Mouse (Mus musculus) neural tube, embryonic 11.5 days (tissue): Measurements from ENCODE around the gene Sstr2. TPM values are rescaled to one million over a fixed set of nuclear protein-coding genes. Genes with fewer than 3 reads are reported as not detected.
"Not testable (repeated sequence)": the region's sequence is repeated elsewhere in the genome, so short reads cannot be mapped to it uniquely, and the experiment has no call there.

Experiments
- ATAC-seq: fragments of 200-750 bp; cut with Nextera tagmentation; 2 replicates; pipeline ENCODE4 v1.8.0; 2017; ENCODE audit warnings: moderate number of reproducible peaks, mild to moderate bottlenecking, moderate TSS enrichment, moderate library complexity; ENCODE audit not compliant: insufficient read depth, low FRiP score, low TSS enrichment
- DNase-seq: peaks from one replicate; pipeline ENCODE4 v3.0.0-alpha.2; 2015; ENCODE audit warnings: low spot score
- H3K27ac ChIP-seq: fragments of 300-500 bp; sonication (generic); 2 replicates; pipeline ENCODE4 v1.5.1; 2014; ENCODE audit warnings: low read depth, mild to moderate bottlenecking, low read length
- H3K27me3 ChIP-seq: fragments of 300-500 bp; sonication (generic); 2 replicates; pipeline ENCODE4 v1.6.1; 2014; ENCODE audit warnings: mild to moderate bottlenecking, low read length, mixed read lengths; ENCODE audit not compliant: control insufficient read depth, insufficient read depth
- H3K36me3 ChIP-seq: fragments of 300-500 bp; sonication (generic); 2 replicates; pipeline ENCODE4 v1.6.1; 2014; ENCODE audit warnings: mild to moderate bottlenecking, low read length, moderate library complexity, mixed read lengths; ENCODE audit not compliant: control insufficient read depth, insufficient read depth
- H3K4me1 ChIP-seq: fragments of 300-500 bp; sonication (generic); 2 replicates; pipeline ENCODE4 v1.6.1; 2014; ENCODE audit warnings: low read length, mixed read lengths; ENCODE audit not compliant: control insufficient read depth, insufficient read depth
- H3K4me2 ChIP-seq: fragments of 300-500 bp; sonication (generic); 2 replicates; pipeline ENCODE4 v1.6.1; 2014; ENCODE audit warnings: low read depth, mild to moderate bottlenecking, moderate library complexity
- H3K4me3 ChIP-seq: fragments of 300-500 bp; sonication (generic); 2 replicates; pipeline ENCODE4 v1.5.1; 2014; ENCODE audit warnings: low read depth, low read length
- H3K9ac ChIP-seq: fragments of 300-500 bp; sonication (generic); 2 replicates; pipeline ENCODE4 v1.6.1; 2014; ENCODE audit warnings: mild to moderate bottlenecking, low read length
- H3K9me3 ChIP-seq: fragments of 300-500 bp; sonication (generic); 2 replicates; pipeline ENCODE4 v1.6.1; 2016; ENCODE audit warnings: low read length; ENCODE audit not compliant: control insufficient read depth
- WGBS: fragments of 180-500 bp; shearing (Covaris S2); extraction: QIAGEN DNeasy Blood & Tissue Kit; methylation state at CpG from one replicate; pipeline ENCODE4 v1.1.7; 2014; 5-methylcytosine and 5-hydroxymethylcytosine counted together
- polyA plus RNA-seq: library from polyadenylated mRNA; unstranded; fragments of >200 nt; fragmentation: Nextera tagmentation; extraction: Ambion mirVana; gene quantifications from 2 replicates; pipeline ENCODE4 v1.2.1, GENCODE M21; 2014

Sstr2 gene
- polyA plus RNA-seq, 1 experiment from 2014 or later = 23.8 TPM

- no peak overlapping the region for H3K9ac ChIP-seq
- no peaks in the 10 kb centered on the region for H3K4me1 ChIP-seq
- peaks cover 20% of the 10 kb centered on the region for H3K36me3 ChIP-seq
- WGBS = 76% methylated on average over 4 of the region's 4 CpGs
- H3K9me3 ChIP-seq = no peaks in the 10 kb centered on the region
- no peaks in the 10 kb centered on the region for H3K27me3 ChIP-seq
- ATAC-seq = no peak
- no peak overlapping the region for H3K4me3 ChIP-seq
- no peak for DNase-seq
- H3K27ac ChIP-seq = no peak overlapping the region
- H3K4me2 ChIP-seq = no peak overlapping the region
These were observed 38.1 kb downstream of the Sstr2 start for GRCm38 (mm10) chr11:113657221-113657620.

DNA sequence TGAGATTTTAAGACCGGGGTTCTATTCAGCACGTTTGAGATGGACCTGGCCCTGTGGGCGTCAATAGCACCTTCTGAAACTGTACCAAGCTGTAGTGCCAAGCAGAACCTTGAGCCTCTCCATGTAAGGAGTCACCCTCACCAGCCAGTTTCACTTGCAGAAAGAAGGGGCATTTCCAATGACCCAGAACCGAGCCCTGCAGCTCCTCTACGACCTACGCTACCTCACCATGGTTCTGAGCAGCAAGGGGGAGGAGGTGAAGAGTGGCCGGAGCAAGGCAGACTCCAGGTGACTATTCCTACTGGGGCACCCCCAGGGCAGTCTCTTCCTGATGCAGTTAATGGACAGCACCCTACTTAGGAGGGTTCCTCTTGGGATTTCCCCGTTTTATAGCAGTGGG is 39.2 kb downstream of the Sstr2 start:
- peaks cover 22% of the 10 kb centered on the region for H3K36me3 ChIP-seq
- no peaks in the 10 kb centered on the region for H3K27me3 ChIP-seq
- no peak overlapping the region for H3K9ac ChIP-seq
- DNase-seq (no peak), ATAC-seq (no peak)
- no peak overlapping the region for H3K4me3 ChIP-seq
- H3K9me3 ChIP-seq = no peaks in the 10 kb centered on the region
- no peaks in the 10 kb centered on the region for H3K4me1 ChIP-seq
- 89% methylated on average over 8 of the region's 8 CpGs for WGBS
- H3K27ac ChIP-seq = no peak overlapping the region
- no peak overlapping the region for H3K4me2 ChIP-seq

DNA sequence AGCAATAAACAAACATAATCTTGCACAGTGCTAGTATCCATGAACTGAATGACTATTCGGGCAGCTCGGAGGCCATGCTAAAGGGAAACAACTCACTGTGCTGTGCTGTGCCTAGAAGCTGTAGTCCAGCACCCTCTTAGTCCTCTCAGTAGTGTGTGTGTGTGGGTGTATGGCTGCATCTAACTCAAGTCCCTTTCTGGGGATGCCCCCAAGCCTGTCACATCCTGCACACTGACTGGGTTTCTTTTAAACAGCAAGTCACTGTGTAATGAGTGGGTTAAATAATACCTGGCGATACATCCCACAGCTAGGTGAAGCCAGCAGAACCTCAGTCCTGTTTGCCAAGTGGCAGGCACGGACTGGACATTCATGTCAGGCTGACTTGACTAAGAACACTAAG is 39.6 kb downstream of the Sstr2 start:
- no peak overlapping the region for H3K9ac ChIP-seq
- 86% methylated on average over 4 of the region's 4 CpGs for WGBS
- peaks cover 21% of the 10 kb centered on the region for H3K36me3 ChIP-seq
- H3K4me1 ChIP-seq = no peaks in the 10 kb centered on the region
- DNase-seq (no peak), ATAC-seq (no peak)
- H3K4me3 ChIP-seq = no peak overlapping the region
- H3K9me3 ChIP-seq = no peaks in the 10 kb centered on the region
- no peaks in the 10 kb centered on the region for H3K27me3 ChIP-seq
- H3K4me2 ChIP-seq = no peak overlapping the region
- H3K27ac ChIP-seq = no peak overlapping the region

DNA sequence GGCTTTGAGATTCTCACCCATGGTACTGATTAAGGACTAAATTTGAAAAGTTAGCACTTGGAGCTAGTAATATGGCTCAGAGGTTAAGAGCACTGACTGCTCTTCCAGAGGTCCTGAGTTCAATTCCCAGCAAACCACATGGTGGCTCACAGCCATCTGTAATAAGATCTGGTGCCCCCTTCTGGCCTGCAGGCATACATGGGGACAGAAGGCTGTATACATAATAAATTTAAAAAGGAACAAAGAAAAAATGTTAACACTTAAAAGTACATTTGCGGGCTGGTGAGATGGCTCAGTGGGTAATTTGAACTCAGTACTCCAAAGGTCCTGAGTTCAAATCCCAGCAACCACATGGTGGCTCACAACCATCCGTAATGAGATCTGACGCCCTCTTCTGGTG is 41.1 kb downstream of the Sstr2 start:
- H3K4me2 ChIP-seq, H3K4me1 ChIP-seq, H3K9me3 ChIP-seq, ATAC-seq, H3K27me3 ChIP-seq, DNase-seq, H3K4me3 ChIP-seq, H3K27ac ChIP-seq, H3K9ac ChIP-seq: not testable (repeated sequence)
- 97% methylated on average over 3 of the region's 3 CpGs for WGBS
- peaks cover 19% of the 10 kb centered on the region for H3K36me3 ChIP-seq

GRCm38 (mm10) chr11:113660940-113661339 is 41.8 kb downstream of the Sstr2 start:
- WGBS = 95% methylated on average over 11 of the region's 11 CpGs

DNA sequence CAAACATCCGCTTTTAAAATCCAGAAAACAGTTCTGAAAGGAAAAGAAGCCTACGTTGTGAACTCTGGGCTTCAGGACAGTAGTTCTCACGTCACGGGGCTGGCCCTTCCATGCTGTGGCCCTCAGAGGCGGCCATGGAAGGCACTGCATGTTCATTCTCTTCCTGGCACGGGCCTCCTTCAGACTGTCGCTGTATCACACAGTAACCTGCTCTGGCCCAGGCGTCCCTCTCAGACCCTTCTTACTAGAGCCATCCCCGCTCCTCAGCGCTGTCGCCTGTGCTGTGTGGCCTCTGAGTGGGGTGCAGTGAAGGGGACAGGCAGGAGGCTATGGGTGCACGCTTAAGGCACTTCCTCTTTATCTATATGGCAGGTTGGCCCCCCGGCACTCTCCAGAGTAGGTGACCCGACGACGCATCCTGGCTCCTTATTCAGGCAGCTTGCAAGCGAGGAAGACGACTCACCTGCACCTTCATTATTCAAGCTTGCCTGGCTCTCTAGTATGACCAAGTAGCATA is 42.8 kb downstream of the Sstr2 start:
- no peak overlapping the region for H3K27ac ChIP-seq
- no peak for ATAC-seq
- 93% methylated on average over 18 of the region's 18 CpGs for WGBS
- H3K9ac ChIP-seq = no peak overlapping the region
- H3K36me3 ChIP-seq = peaks cover 15% of the 10 kb centered on the region
- no peak for DNase-seq
- H3K4me2 ChIP-seq = no peak overlapping the region
- no peaks in the 10 kb centered on the region for H3K27me3 ChIP-seq
- no peaks in the 10 kb centered on the region for H3K9me3 ChIP-seq
- H3K4me1 ChIP-seq = no peaks in the 10 kb centered on the region
- H3K4me3 ChIP-seq = no peak overlapping the region

More at GRCm38 (mm10) chr11:113660940-113661339, 41.8 kb downstream of the Sstr2 start:
- ATAC-seq (no peak), DNase-seq (no peak)
- H3K27ac ChIP-seq = no peak overlapping the region
- H3K4me1 ChIP-seq = no peaks in the 10 kb centered on the region
- no peak overlapping the region for H3K9ac ChIP-seq
- H3K9me3 ChIP-seq = no peaks in the 10 kb centered on the region
- no peak overlapping the region for H3K4me3 ChIP-seq
- no peak overlapping the region for H3K4me2 ChIP-seq
- no peaks in the 10 kb centered on the region for H3K27me3 ChIP-seq
- H3K36me3 ChIP-seq = peaks cover 16% of the 10 kb centered on the region

GRCm38 (mm10) chr11:113664279-113664678 is 45.1 kb downstream of the Sstr2 start:
- H3K4me2 ChIP-seq = no peak overlapping the region
- H3K9me3 ChIP-seq = no peaks in the 10 kb centered on the region
- no peaks in the 10 kb centered on the region for H3K4me1 ChIP-seq
- H3K9ac ChIP-seq = no peak overlapping the region
- no peaks in the 10 kb centered on the region for H3K27me3 ChIP-seq
- WGBS = 70% methylated on average over 2 of the region's 2 CpGs
- H3K4me3 ChIP-seq = no peak overlapping the region
- peaks cover 9% of the 10 kb centered on the region for H3K36me3 ChIP-seq
- DNase-seq (no peak), ATAC-seq (no peak)
- H3K27ac ChIP-seq = no peak overlapping the region

- no peak overlapping the region for H3K4me2 ChIP-seq
- no peak overlapping the region for H3K4me3 ChIP-seq
- DNase-seq (no peak), ATAC-seq (no peak)
- H3K27me3 ChIP-seq = no peaks in the 10 kb centered on the region
- no peaks in the 10 kb centered on the region for H3K4me1 ChIP-seq
- peaks cover 5% of the 10 kb centered on the region for H3K36me3 ChIP-seq
- no peaks in the 10 kb centered on the region for H3K9me3 ChIP-seq
- WGBS = 87% methylated on average over 6 of the region's 6 CpGs
- no peak overlapping the region for H3K27ac ChIP-seq
- H3K9ac ChIP-seq = no peak overlapping the region
These were observed 47.1 kb downstream of the Sstr2 start for GRCm38 (mm10) chr11:113666205-113666604.

DNA sequence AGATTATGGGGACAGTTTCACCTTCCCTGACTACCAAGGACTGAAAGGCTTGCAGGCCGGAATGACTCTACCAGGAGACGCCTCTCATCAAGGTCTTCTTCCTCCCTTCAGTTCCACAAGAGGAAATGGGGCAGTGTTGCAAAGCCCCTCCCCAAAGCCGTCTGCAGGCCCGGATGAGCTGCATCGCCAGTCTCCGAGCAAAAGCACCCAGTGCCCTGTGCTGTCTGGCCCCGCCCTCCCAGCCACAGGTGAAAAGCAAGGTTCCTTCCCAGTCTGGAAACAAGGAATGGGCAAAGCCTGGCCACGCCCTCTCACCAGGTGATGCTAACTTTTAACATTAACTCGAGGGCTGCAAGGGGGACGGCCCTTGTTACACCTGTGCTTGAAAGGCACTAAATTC is 47.5 kb downstream of the Sstr2 start:
- Histone ChIP-seq H3K4me2 (no peak overlapping the region), H3K27ac (no peak overlapping the region), H3K4me3 (no peak overlapping the region), H3K9ac (no peak overlapping the region), H3K4me1 (no peaks in the 10 kb centered on the region), H3K9me3 (no peaks in the 10 kb centered on the region), H3K27me3 (no peaks in the 10 kb centered on the region), H3K36me3 (peaks cover 5% of the 10 kb centered on the region)
- 61% methylated on average over 10 of the region's 10 CpGs for WGBS
- no peak for DNase-seq
- no peak for ATAC-seq
